Mouse (Mus musculus): ENCODE data around the gene Pdx1.

Pdx1 gene

DNA sequence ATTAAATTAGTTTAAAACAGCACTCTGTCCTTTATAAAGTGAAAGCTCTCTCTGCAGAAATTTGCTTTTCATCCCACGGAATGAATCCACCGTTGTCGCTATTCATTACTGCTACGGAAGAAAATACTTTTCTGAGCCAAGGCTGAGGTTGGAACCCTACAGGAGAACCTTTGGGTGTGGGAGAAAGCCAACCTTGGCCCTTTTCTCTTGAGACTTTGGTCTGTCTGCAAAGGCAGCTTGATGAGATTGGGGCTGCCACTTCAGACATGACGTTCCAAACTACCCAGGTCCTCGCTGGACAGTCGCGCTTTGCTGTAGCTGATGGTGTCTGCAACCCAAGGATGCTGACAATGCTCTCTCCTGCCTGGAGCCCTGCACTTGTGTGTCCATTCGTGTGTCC is 38.7 kb downstream of the Pdx1 start:
- DNase-seq (ENCODE audit: low read depth, low spot score) = no peak

DNA sequence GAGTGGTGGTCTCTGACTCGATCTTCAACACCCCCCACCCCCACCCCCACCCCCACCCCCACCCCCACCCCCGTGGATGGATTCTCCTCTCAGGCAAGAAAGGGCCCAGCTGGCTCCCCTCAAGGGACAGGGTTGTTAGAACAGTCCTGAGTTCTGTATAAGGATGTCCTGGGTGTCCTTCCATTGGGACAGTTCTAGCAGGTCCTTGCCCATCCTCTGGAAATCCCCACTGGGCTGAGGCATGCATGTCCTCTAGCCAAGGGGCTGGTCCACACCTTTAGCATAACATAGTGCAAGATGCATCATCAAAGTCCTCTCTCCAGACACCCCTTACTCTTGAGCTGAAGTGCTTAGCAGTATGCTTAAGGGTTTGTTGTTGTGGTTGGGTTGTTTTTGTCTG is 40.0 kb downstream of the Pdx1 start:
- no peak for DNase-seq (ENCODE audit: low read depth, low spot score)

DNA sequence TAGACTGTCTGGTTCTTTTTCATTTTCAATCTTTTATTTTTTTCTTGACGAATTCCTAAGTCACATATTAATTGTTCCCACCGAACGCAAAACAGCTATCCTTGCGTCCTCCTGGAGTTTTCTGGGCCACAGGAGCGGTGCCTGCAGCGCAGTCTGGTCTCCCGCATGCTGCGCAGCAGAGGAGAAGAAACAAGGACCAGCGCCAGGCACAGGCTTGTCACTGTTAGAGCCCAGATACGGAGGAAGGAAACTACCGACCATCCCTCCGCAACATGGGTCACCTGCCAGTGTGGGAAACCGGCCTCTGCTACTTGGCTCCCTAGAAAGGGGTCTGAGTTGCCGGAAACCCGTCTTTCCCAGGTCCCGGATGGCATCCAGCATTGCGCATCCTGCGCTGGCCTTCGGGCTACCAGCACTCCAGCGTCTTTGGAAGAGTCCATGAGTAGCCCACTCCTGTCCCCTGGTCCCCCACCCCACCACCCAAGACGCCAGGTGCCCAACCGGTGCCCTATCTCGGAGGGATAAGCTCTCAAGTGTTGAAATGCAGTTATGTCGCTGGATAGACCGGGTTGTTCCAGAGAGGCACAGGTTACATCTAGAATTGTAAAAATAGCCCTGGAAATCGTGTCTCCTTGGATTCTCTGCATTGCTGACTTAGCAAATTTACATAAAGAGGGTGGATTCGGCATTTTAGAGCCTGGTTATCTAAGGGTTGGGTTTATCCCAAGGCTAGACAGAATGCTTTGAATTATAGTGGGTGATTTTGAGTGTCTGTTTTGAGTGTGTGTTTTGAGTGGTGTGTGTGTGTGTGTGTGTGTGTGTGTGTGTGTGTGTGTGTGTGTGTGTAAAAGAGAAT is 43.3 kb downstream of the Pdx1 start:
- no peak for DNase-seq (ENCODE audit: low read depth, low spot score)

DNA sequence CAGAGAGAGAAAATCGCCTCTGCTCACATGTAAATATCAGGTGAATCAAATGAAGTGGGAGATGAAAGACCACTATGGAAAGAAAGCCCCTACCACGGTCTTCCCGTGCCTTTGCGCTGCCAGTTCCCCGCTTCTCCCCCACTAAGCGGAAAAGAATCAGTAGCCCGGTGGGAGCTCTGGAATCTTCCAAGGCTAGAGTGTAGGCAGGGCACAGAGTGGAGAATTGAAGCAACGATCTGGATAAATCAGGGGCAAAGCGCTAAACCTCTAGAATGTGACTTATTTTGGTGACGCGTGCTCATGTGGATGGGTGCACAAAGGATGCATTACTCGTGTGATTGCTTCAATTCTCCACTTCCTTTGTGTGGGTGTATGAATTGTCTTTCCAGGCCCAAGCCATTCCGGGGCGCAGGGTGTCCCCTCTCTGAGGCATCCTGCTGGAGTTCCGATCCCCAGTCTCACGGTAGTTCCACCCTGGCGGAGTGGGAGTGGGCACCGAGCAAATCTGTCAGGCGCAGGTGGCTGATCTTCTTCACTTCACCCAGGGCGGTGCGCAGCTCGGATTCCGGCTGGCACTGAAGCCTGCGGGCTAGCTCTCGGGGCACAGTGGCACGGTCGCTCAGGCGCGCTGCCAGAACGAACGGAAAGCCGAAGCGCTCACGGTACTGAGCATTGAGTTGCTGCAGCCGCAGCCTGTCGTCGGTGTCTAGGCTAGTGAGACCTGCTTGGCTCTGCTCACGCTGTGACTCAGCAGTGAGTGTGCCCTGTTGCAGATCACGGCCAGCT is 45.1 kb downstream of the Pdx1 start:
- no peak for DNase-seq (ENCODE audit: low read depth, low spot score)

DNA sequence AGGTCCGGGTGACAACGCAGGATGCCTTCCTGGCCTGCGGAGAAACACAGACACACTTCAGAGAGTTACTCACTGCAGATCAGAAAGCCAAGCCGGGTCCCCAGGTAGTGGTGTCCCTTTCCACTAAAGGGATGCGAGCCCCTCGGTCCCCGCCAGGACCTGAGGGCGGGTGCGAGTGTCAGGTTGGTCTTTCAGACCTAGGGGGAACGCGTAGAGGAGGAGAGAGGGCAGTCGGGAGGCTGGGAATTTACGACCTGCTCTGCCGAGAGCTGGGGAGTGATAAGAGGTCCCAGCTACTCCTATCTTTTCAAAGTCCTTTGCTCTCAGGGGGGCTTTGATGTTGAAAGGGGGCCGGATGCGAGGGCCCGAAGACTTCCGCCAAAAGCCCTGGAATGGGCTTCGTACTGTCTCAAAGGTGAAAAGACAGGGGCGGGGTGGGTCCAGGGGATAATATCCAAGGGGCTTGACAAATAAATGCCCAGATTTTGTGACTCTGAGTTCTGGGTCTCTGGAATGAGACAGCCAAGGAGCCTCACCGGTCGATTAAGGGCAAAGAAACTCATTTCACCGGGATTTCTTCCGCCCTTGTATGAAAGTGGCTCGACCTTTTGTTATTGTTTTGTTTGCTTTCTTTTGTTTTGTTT is 45.8 kb downstream of the Pdx1 start:
- no peak for DNase-seq (ENCODE audit: low read depth, low spot score)

DNA sequence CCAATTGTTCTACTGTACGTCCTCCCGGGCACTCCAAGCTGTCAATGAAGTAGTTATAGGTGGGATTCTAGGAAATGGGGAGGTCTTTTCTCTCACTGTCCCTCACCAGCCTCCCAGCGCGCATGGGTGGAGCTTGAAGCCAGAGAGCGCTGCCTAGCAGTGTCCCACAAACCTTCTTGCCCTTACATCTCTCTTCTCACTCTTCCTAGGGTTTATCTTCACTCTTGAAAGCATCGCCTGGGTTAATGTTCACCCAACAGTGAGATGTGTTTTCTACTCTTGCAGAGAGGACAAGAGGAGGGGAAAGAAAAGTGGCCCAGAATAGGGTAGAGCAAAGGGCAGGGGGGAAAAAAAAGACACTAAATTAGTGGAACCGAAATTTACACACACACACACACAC is 47.6 kb downstream of the Pdx1 start:
- DNase-seq (ENCODE audit: low read depth, low spot score) = no peak

DNA sequence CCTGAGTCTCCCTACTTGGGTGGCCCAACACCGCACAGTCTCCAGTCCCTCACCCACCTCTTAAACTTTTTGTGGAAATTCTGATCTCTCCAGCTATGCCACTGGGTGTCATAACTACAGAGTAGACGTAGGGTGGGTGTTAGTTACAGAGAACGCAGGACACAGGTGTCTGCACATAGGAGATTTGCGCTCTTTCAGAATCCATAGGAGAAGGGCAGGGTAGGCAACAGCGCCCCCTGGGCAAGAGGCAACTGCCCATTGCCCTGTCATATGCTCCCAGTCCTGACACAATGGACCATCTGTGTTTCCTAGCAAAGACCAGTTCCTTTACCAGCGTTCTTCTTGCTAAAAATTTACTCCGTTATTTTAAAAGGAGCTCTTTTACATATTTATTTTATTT is 48.2 kb downstream of the Pdx1 start:
- DNase-seq (ENCODE audit: low read depth, low spot score) = no peak

DNA sequence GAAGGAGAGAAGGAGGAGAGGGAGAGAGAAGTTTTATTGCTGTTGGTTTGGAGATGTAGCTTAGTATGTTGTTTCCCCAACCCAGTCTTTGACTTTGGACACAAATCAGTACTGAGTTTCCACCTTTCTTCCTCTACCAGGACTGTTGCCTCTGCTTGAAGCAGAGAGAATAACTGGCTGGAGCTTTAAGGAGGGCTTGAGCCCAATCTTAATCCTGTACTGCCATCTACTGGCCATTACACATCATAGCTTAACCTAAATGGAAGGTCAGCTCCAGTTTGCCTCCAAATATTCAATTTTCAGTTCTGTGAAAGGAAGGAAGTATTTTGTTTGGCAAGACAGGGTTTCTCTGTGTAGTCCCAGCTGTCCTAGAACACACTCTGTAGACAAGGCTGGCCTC is 49.9 kb downstream of the Pdx1 start:
- peak; percentile 67 for DNase-seq (ENCODE audit: low read depth, low spot score)

DNA sequence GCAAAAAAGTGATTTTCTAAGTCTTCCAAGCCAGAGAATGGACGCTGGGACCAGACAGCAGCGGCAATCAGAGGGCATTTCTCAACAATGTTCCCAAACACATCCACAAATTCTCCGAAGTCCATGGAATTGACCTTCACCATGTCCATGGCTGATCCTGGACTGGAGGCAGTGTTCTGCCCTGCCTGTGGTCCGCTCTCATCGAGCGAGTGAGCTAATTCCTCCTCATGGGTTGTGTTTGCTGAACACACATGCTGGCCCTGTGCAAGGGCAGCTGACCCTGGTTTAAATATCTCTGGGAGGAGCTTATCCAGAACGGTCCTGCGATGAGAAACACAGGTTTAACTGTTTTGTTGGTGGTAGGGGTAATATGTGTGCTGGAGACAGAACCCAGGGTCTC is 52.4 kb downstream of the Pdx1 start, which contains the start of gene Urad:
TSS of gene Urad (minus strand) at position 258 of the 400 bp plus-strand sequence.
- DNase-seq (ENCODE audit: low read depth, low spot score) = no peak

DNA sequence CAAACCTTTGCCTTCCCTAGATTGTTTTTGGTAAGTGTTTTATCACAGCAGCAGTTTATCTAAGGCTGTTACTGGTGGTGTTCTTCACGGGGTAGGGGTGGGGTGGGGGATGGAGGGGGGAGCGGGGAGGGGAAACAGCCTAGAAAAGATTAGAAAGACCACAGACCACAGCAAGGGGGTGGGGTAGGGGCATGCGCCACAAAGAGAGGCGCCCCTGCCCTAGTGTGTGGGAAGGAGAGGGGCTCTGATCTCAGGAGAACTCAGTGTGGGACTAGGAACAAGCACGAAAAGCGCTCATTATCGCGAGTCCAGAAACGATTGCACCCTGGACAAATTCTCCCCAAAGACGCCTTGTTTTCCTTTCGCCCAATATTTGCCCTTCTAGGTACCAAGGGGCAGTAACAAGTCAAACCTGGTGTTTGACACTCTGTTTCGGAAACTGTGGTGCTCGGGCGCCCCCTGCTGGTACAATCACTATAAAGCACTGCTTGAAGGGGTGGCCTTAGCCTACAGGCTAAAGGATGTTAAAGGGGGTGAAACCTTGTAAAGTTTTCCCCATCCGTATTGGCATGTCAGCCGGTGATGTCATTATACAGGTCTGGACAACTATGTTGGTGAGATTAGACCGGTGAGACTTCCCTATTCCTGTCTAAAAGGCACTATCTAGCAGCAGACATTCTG is 53.6 kb downstream of the Pdx1 start:
- peak; percentile 50 for DNase-seq (ENCODE audit: low read depth, low spot score)

Measured in retina, postnatal 7 days (tissue).